Mouse (Mus musculus) neural tube, embryonic 12.5 days (tissue): ENCODE results near the gene Ezh1. TPM values are rescaled to one million over a fixed set of nuclear protein-coding genes. Genes with fewer than 3 reads are reported as not detected.

ENCODE experiments used
- ATAC-seq: fragments of 200-750 bp; cut with Nextera tagmentation; 2 replicates; pipeline ENCODE4 v1.8.0; 2017; ENCODE audit warnings: low read depth, mild to moderate bottlenecking, moderate TSS enrichment, moderate library complexity; ENCODE audit not compliant: low FRiP score
- H3K27ac ChIP-seq: fragments of 300-500 bp; sonication (generic); 2 replicates; pipeline ENCODE4 v1.5.1; 2016
- H3K27me3 ChIP-seq: fragments of 300-500 bp; sonication (generic); replicated peaks from 2 replicates; pipeline ENCODE4 v1.6.1; 2016; ENCODE audit warnings: mild to moderate bottlenecking
- H3K36me3 ChIP-seq: fragments of 300-500 bp; sonication (generic); 2 replicates; pipeline ENCODE4 v1.6.1; 2016; ENCODE audit warnings: mild to moderate bottlenecking
- H3K4me1 ChIP-seq: fragments of 300-500 bp; sonication (generic); 2 replicates; pipeline ENCODE4 v1.6.1; 2016
- H3K4me2 ChIP-seq: fragments of 300-500 bp; sonication (generic); replicated peaks from 2 replicates; pipeline ENCODE4 v1.6.1; 2016; ENCODE audit warnings: mild to moderate bottlenecking
- H3K4me3 ChIP-seq: fragments of 300-500 bp; sonication (generic); 2 replicates; pipeline ENCODE4 v1.5.1; 2016
- H3K9ac ChIP-seq: fragments of 300-500 bp; sonication (generic); 2 replicates; pipeline ENCODE4 v1.6.1; 2016; ENCODE audit warnings: mild to moderate bottlenecking
- H3K9me3 ChIP-seq: fragments of 300-500 bp; sonication (generic); 2 replicates; pipeline ENCODE4 v1.6.1; 2016; ENCODE audit warnings: mild to moderate bottlenecking
- WGBS: fragments of 180-500 bp; shearing (Covaris S2); methylation state at CpG from one replicate; pipeline ENCODE4 v1.1.7; 2016; 5-methylcytosine and 5-hydroxymethylcytosine counted together
- polyA plus RNA-seq: library from polyadenylated mRNA; unstranded; fragments of >200 nt; fragmentation: Nextera tagmentation; extraction: Ambion mirVana; gene quantifications from 2 replicates; pipeline ENCODE4 v1.2.1, GENCODE M21; 2016

Gene Ezh1
- polyA plus RNA-seq, 1 experiment from 2014 or later: 14.3 TPM

- Histone ChIP-seq H3K9me3 (no peaks in the 10 kb centered on the region), H3K27ac (no peak overlapping the region), H3K4me2 (no peak overlapping the region), H3K4me1 (peaks cover 14% of the 10 kb centered on the region), H3K4me3 (no peak overlapping the region), H3K9ac (no peak overlapping the region), H3K36me3 (no peaks in the 10 kb centered on the region), H3K27me3 (peaks cover 2% of the 10 kb centered on the region; the same call in 1 of the 2 replicates)
- no peak for ATAC-seq
- WGBS: 96% methylated on average over 4 of the region's 4 CpGs
Observed at GRCm38 (mm10) chr11:101185441-101185840, 40.8 kb downstream of the Ezh1 start.

- Histone ChIP-seq H3K9me3 (no peaks in the 10 kb centered on the region), H3K4me1 (peaks cover 10% of the 10 kb centered on the region), H3K36me3 (no peaks in the 10 kb centered on the region), H3K27me3 (peaks cover 2% of the 10 kb centered on the region; the same call in 1 of the 2 replicates), H3K9ac (no peak overlapping the region), H3K4me3 (no peak overlapping the region), H3K27ac (no peak overlapping the region), H3K4me2 (no peak overlapping the region)
- no peak for ATAC-seq
- WGBS: 91% methylated on average over 12 of the region's 12 CpGs
Observed at GRCm38 (mm10) chr11:101184984-101185383, 41.3 kb downstream of the Ezh1 start.

- Histone ChIP-seq H3K4me2 (no peak overlapping the region), H3K9ac (no peak overlapping the region), H3K9me3 (no peaks in the 10 kb centered on the region), H3K4me1 (peaks cover 6% of the 10 kb centered on the region; the same call in 1 of the 2 replicates), H3K27me3 (peaks cover 15% of the 10 kb centered on the region), H3K4me3 (no peak overlapping the region), H3K36me3 (no peaks in the 10 kb centered on the region), H3K27ac (no peak overlapping the region)
- WGBS: 81% methylated on average over 14 of the region's 14 CpGs
- ATAC-seq: no peak
Observed at GRCm38 (mm10) chr11:101182771-101183517, 43.3 kb downstream of the Ezh1 start.

GRCm38 (mm10) chr11:101181961-101182360 is 44.3 kb downstream of the Ezh1 start:
- Histone ChIP-seq H3K4me2 (no peak overlapping the region), H3K36me3 (no peaks in the 10 kb centered on the region), H3K27ac (no peak overlapping the region), H3K4me3 (no peak overlapping the region), H3K9ac (no peak overlapping the region), H3K9me3 (no peaks in the 10 kb centered on the region), H3K27me3 (peaks cover 25% of the 10 kb centered on the region), H3K4me1 (peaks cover 8% of the 10 kb centered on the region; the same call in 1 of the 2 replicates)
- WGBS: 93% methylated on average over 11 of the region's 11 CpGs
- no peak for ATAC-seq

- no peak overlapping the region for H3K27ac ChIP-seq
- H3K27me3 ChIP-seq: peaks cover 34% of the 10 kb centered on the region
- 43% methylated on average over 10 of the region's 10 CpGs for WGBS
Observed at GRCm38 (mm10) chr11:101180846-101181740, 45.2 kb downstream of the Ezh1 start.

GRCm38 (mm10) chr11:101180261-101180660 is 46.0 kb downstream of the Ezh1 start:
- WGBS: 71% methylated on average over 17 of the region's 17 CpGs
- Histone ChIP-seq H3K27ac (no peak overlapping the region), H3K9me3 (no peaks in the 10 kb centered on the region), H3K4me1 (peaks cover 19% of the 10 kb centered on the region), H3K4me2 (no peak overlapping the region), H3K27me3 (peaks cover 40% of the 10 kb centered on the region), H3K36me3 (no peaks in the 10 kb centered on the region), H3K4me3 (no peak overlapping the region), H3K9ac (no peak overlapping the region)
- ATAC-seq: no peak

More at GRCm38 (mm10) chr11:101180846-101181740, 45.2 kb downstream of the Ezh1 start:
- Histone ChIP-seq H3K9me3 (no peaks in the 10 kb centered on the region), H3K36me3 (no peaks in the 10 kb centered on the region), H3K4me3 (no peak overlapping the region), H3K4me1 (peaks cover 16% of the 10 kb centered on the region; the same call in 1 of the 2 replicates), H3K4me2 (no peak overlapping the region), H3K9ac (no peak overlapping the region)
- no peak for ATAC-seq

GRCm38 (mm10) chr11:101179306-101179705 is 47.0 kb downstream of the Ezh1 start:
- Histone ChIP-seq H3K27me3 (peaks cover 50% of the 10 kb centered on the region), H3K9me3 (no peaks in the 10 kb centered on the region), H3K27ac (no peak overlapping the region), H3K4me1 (peaks cover 25% of the 10 kb centered on the region), H3K4me2 (no peak overlapping the region), H3K4me3 (no peak overlapping the region), H3K36me3 (no peaks in the 10 kb centered on the region), H3K9ac (no peak overlapping the region)
- WGBS: 79% methylated on average over 15 of the region's 15 CpGs
- no peak for ATAC-seq

GRCm38 (mm10) chr11:101178061-101179058 is 47.9 kb downstream of the Ezh1 start:
- Histone ChIP-seq H3K4me2 (peak overlapping the region; percentile 27; the same call in 1 of the 2 replicates), H3K4me1 (peaks cover 34% of the 10 kb centered on the region), H3K9me3 (no peaks in the 10 kb centered on the region), H3K4me3 (no peak overlapping the region), H3K27me3 (peaks cover 57% of the 10 kb centered on the region), H3K9ac (no peak overlapping the region), H3K27ac (no peak overlapping the region), H3K36me3 (no peaks in the 10 kb centered on the region)
- 46% methylated on average over 36 of the region's 36 CpGs for whole genome bisulfite sequencing
- ATAC-seq: no peak

GRCm38 (mm10) chr11:101176933-101177773 is 49.1 kb downstream of the Ezh1 start:
- no peak for ATAC-seq

GRCm38 (mm10) chr11:101176117-101176691 is 50.1 kb downstream of the Ezh1 start:
- Histone ChIP-seq H3K27ac (no peak overlapping the region), H3K27me3 (peaks cover 61% of the 10 kb centered on the region), H3K9me3 (no peaks in the 10 kb centered on the region), H3K4me1 (peaks cover 45% of the 10 kb centered on the region), H3K4me2 (peak overlapping the region; percentile 70), H3K4me3 (peak overlapping the region; percentile 31), H3K36me3 (no peaks in the 10 kb centered on the region), H3K9ac (peak overlapping the region; percentile 47; the same call in 1 of the 2 replicates)
- no peak for ATAC-seq
- under 1% methylated on average over 25 of the region's 25 CpGs for WGBS

More at GRCm38 (mm10) chr11:101176933-101177773, 49.1 kb downstream of the Ezh1 start:
- Histone ChIP-seq H3K27ac (no peak overlapping the region), H3K4me2 (peak overlapping the region; percentile 70), H3K9me3 (no peaks in the 10 kb centered on the region), H3K4me3 (no peak overlapping the region), H3K36me3 (no peaks in the 10 kb centered on the region), H3K27me3 (peaks cover 63% of the 10 kb centered on the region), H3K4me1 (peaks cover 43% of the 10 kb centered on the region), H3K9ac (0 out of 2 replicates have a peak overlapping the region, but pooled peaks have one; percentile 47)
- 26% methylated on average over 22 of the region's 22 CpGs for WGBS
